Mouse (Mus musculus): ENCODE measurements at regions not wholly inside any gene's neighbourhood (a gene's known extent, or its start where the extent isn't known, plus 50 kb on each side); places are given as distances from the start of the nearest gene placed in this dataset.

GRCm38 (mm10) chr6:36058206-36058605 lies 329.7 kb upstream of the Chrm2 start:
- H3K9me3 ChIP-seq (ENCODE audit: control insufficient read depth, insufficient read depth, low read depth, low read length), result no peaks in the 10 kb centered on the region
- H3K9ac ChIP-seq (ENCODE audit: insufficient read depth, low read depth, low read length, poor library complexity, severe bottlenecking), result no peak overlapping the region
- no peaks in the 10 kb centered on the region for H3K4me1 ChIP-seq (ENCODE audit: control insufficient read depth in 2 of 2, insufficient read depth in 2 of 2, low read length in 2 of 2, poor library complexity in 1 of 2)
- H3K27ac ChIP-seq (ENCODE audit: insufficient read depth, low read depth, low read length, poor library complexity, severe bottlenecking), result no peak overlapping the region
- DNase-seq (ENCODE audit: low read depth, low spot score), result no peak
- no peaks in the 10 kb centered on the region for H3K36me3 ChIP-seq (ENCODE audit: control insufficient read depth, insufficient read depth, low read length, poor library complexity, severe bottlenecking)
- H3K4me3 ChIP-seq (ENCODE audit: insufficient read depth in 1 of 2, low read depth in 1 of 2, low read length in 2 of 2, poor library complexity in 1 of 2, severe bottlenecking in 1 of 2), result no peak overlapping the region
- no peak for TF ChIP-seq ZC3H11A (IDR thresholded peaks at IDR 0.05; ENCODE audit: borderline replicate concordance, low read depth, low read length)
- no peak for TF ChIP-seq MAFK (IDR thresholded peaks at IDR 0.05; ENCODE audit: insufficient read depth, low read depth, low read length)
- TF ChIP-seq HCFC1 (IDR thresholded peaks at IDR 0.05; ENCODE audit: borderline replicate concordance, insufficient read depth, low read length), result no peak
- TF ChIP-seq ZNF384 (IDR thresholded peaks at IDR 0.05; ENCODE audit: low read depth, low read length), result no peak
- TF ChIP-seq CHD2 (IDR thresholded peaks at IDR 0.05; ENCODE audit: low read depth, low read length), result no peak
- in situ Hi-C loops (cut with MboI; ENCODE audit: low sequenced_read_pairs in 2 of 2, unreplicated experiment in 2 of 2), result no loop called here

GRCm38 (mm10) chr6:36060411-36060810 lies 327.5 kb upstream of the Chrm2 start:
- Histone ChIP-seq H3K4me3 (ENCODE audit: insufficient read depth in 1 of 2, low read depth in 1 of 2, low read length in 2 of 2, poor library complexity in 1 of 2, severe bottlenecking in 1 of 2) (no peak overlapping the region), H3K27ac (ENCODE audit: insufficient read depth, low read depth, low read length, poor library complexity, severe bottlenecking) (no peak overlapping the region), H3K4me1 (ENCODE audit: control insufficient read depth in 2 of 2, insufficient read depth in 2 of 2, low read length in 2 of 2, poor library complexity in 1 of 2) (no peaks in the 10 kb centered on the region), H3K9me3 (ENCODE audit: control insufficient read depth, insufficient read depth, low read depth, low read length) (no peaks in the 10 kb centered on the region), H3K9ac (ENCODE audit: insufficient read depth, low read depth, low read length, poor library complexity, severe bottlenecking) (no peak overlapping the region), H3K36me3 (ENCODE audit: control insufficient read depth, insufficient read depth, low read length, poor library complexity, severe bottlenecking) (no peaks in the 10 kb centered on the region)
- no peak for DNase-seq (ENCODE audit: low read depth, low spot score)
- in situ Hi-C loops (cut with MboI; ENCODE audit: low sequenced_read_pairs in 2 of 2, unreplicated experiment in 2 of 2), result no loop called here
- TF ChIP-seq ZNF384 (IDR thresholded peaks at IDR 0.05; ENCODE audit: low read depth, low read length) (no peak), CHD2 (IDR thresholded peaks at IDR 0.05; ENCODE audit: low read depth, low read length) (no peak), MAFK (IDR thresholded peaks at IDR 0.05; ENCODE audit: insufficient read depth, low read depth, low read length) (no peak), ZC3H11A (IDR thresholded peaks at IDR 0.05; ENCODE audit: borderline replicate concordance, low read depth, low read length) (no peak), HCFC1 (IDR thresholded peaks at IDR 0.05; ENCODE audit: borderline replicate concordance, insufficient read depth, low read length) (no peak)

GRCm38 (mm10) chr6:36064919-36065318 lies 323.0 kb upstream of the Chrm2 start:
- TF ChIP-seq HCFC1 (IDR thresholded peaks at IDR 0.05; ENCODE audit: borderline replicate concordance, insufficient read depth, low read length) (no peak), ZNF384 (IDR thresholded peaks at IDR 0.05; ENCODE audit: low read depth, low read length) (no peak), ZC3H11A (IDR thresholded peaks at IDR 0.05; ENCODE audit: borderline replicate concordance, low read depth, low read length) (no peak), CHD2 (IDR thresholded peaks at IDR 0.05; ENCODE audit: low read depth, low read length) (no peak), MAFK (IDR thresholded peaks at IDR 0.05; ENCODE audit: insufficient read depth, low read depth, low read length) (no peak)
- H3K9ac ChIP-seq (ENCODE audit: insufficient read depth, low read depth, low read length, poor library complexity, severe bottlenecking), result no peak overlapping the region

GRCm38 (mm10) chr6:36068690-36069089 lies 319.2 kb upstream of the Chrm2 start:
- H3K4me1 ChIP-seq (ENCODE audit: control insufficient read depth in 2 of 2, insufficient read depth in 2 of 2, low read length in 2 of 2, poor library complexity in 1 of 2), result no peaks in the 10 kb centered on the region
- in situ Hi-C loops (cut with MboI; ENCODE audit: low sequenced_read_pairs in 2 of 2, unreplicated experiment in 2 of 2), result no loop called here
- no peak for DNase-seq (ENCODE audit: low read depth, low spot score)
- no peak overlapping the region for H3K4me3 ChIP-seq (ENCODE audit: insufficient read depth in 1 of 2, low read depth in 1 of 2, low read length in 2 of 2, poor library complexity in 1 of 2, severe bottlenecking in 1 of 2)
- H3K27ac ChIP-seq (ENCODE audit: insufficient read depth, low read depth, low read length, poor library complexity, severe bottlenecking), result no peak overlapping the region
- H3K9ac ChIP-seq (ENCODE audit: insufficient read depth, low read depth, low read length, poor library complexity, severe bottlenecking), result no peak overlapping the region
- TF ChIP-seq ZNF384 (IDR thresholded peaks at IDR 0.05; ENCODE audit: low read depth, low read length), result no peak
- no peak for TF ChIP-seq HCFC1 (IDR thresholded peaks at IDR 0.05; ENCODE audit: borderline replicate concordance, insufficient read depth, low read length)
- no peak for TF ChIP-seq ZC3H11A (IDR thresholded peaks at IDR 0.05; ENCODE audit: borderline replicate concordance, low read depth, low read length)
- TF ChIP-seq MAFK (IDR thresholded peaks at IDR 0.05; ENCODE audit: insufficient read depth, low read depth, low read length), result no peak
- no peak for TF ChIP-seq CHD2 (IDR thresholded peaks at IDR 0.05; ENCODE audit: low read depth, low read length)
- H3K36me3 ChIP-seq (ENCODE audit: control insufficient read depth, insufficient read depth, low read length, poor library complexity, severe bottlenecking), result no peaks in the 10 kb centered on the region
- H3K9me3 ChIP-seq (ENCODE audit: control insufficient read depth, insufficient read depth, low read depth, low read length), result no peaks in the 10 kb centered on the region

More at GRCm38 (mm10) chr6:36064919-36065318, 323.0 kb upstream of the Chrm2 start:
- DNase-seq (ENCODE audit: low read depth, low spot score), result no peak
- H3K27ac ChIP-seq (ENCODE audit: insufficient read depth, low read depth, low read length, poor library complexity, severe bottlenecking), result no peak overlapping the region
- H3K36me3 ChIP-seq (ENCODE audit: control insufficient read depth, insufficient read depth, low read length, poor library complexity, severe bottlenecking), result no peaks in the 10 kb centered on the region
- H3K4me1 ChIP-seq (ENCODE audit: control insufficient read depth in 2 of 2, insufficient read depth in 2 of 2, low read length in 2 of 2, poor library complexity in 1 of 2), result no peaks in the 10 kb centered on the region
- in situ Hi-C loops (cut with MboI; ENCODE audit: low sequenced_read_pairs in 2 of 2, unreplicated experiment in 2 of 2), result no loop called here
- no peaks in the 10 kb centered on the region for H3K9me3 ChIP-seq (ENCODE audit: control insufficient read depth, insufficient read depth, low read depth, low read length)
- no peak overlapping the region for H3K4me3 ChIP-seq (ENCODE audit: insufficient read depth in 1 of 2, low read depth in 1 of 2, low read length in 2 of 2, poor library complexity in 1 of 2, severe bottlenecking in 1 of 2)

GRCm38 (mm10) chr6:36079559-36079958 lies 308.3 kb upstream of the Chrm2 start:
- H3K4me3 ChIP-seq (ENCODE audit: insufficient read depth in 1 of 2, low read depth in 1 of 2, low read length in 2 of 2, poor library complexity in 1 of 2, severe bottlenecking in 1 of 2), result no peak overlapping the region
- H3K9ac ChIP-seq (ENCODE audit: insufficient read depth, low read depth, low read length, poor library complexity, severe bottlenecking), result no peak overlapping the region
- no peaks in the 10 kb centered on the region for H3K4me1 ChIP-seq (ENCODE audit: control insufficient read depth in 2 of 2, insufficient read depth in 2 of 2, low read length in 2 of 2, poor library complexity in 1 of 2)
- no peaks in the 10 kb centered on the region for H3K36me3 ChIP-seq (ENCODE audit: control insufficient read depth, insufficient read depth, low read length, poor library complexity, severe bottlenecking)
- in situ Hi-C loops (cut with MboI; ENCODE audit: low sequenced_read_pairs in 2 of 2, unreplicated experiment in 2 of 2), result no loop called here
- TF ChIP-seq MAFK (IDR thresholded peaks at IDR 0.05; ENCODE audit: insufficient read depth, low read depth, low read length), result no peak
- H3K27ac ChIP-seq (ENCODE audit: insufficient read depth, low read depth, low read length, poor library complexity, severe bottlenecking), result no peak overlapping the region
- no peaks in the 10 kb centered on the region for H3K9me3 ChIP-seq (ENCODE audit: control insufficient read depth, insufficient read depth, low read depth, low read length)
- DNase-seq (ENCODE audit: low read depth, low spot score), result no peak
